Mouse (Mus musculus) CH12.LX (cell line): ENCODE data around the gene Ppm1a. TPM values are rescaled to one million over a fixed set of nuclear protein-coding genes. Genes with fewer than 3 reads are reported as not detected.

ENCODE experiments used
- DNase-seq: peaks from one replicate; pipeline ENCODE4 v3.0.0-alpha.2; 2013; ENCODE audit errors: extremely low read depth
- H3K27ac ChIP-seq: 2 replicates; pipeline ENCODE4 v1.5.1; 2012; ENCODE audit warnings: low read depth, mild to moderate bottlenecking, control low read depth, moderate library complexity; ENCODE audit not compliant: insufficient read depth
- H3K27me3 ChIP-seq: replicated peaks from 2 replicates; pipeline ENCODE3; 2012; ENCODE audit warnings: inconsistent platforms
- H3K36me3 ChIP-seq, 2 experiments: replicated peaks in 1 of 2; 2 replicates each; pipeline versions ENCODE3 to v1.6.1; 2012; ENCODE audit warnings: inconsistent platforms in 1 of 2, low read length in 1 of 2, mild to moderate bottlenecking in 1 of 2, mixed read lengths in 1 of 2, moderate library complexity in 1 of 2; ENCODE audit not compliant: control insufficient read depth in 1 of 2, insufficient read depth in 1 of 2
- H3K4me1 ChIP-seq, 2 experiments: 2 replicates each; pipeline ENCODE4 v1.6.1; 2012; ENCODE audit warnings: inconsistent platforms in 1 of 2, moderate library complexity in 1 of 2; ENCODE audit not compliant: insufficient read depth in 2 of 2, control insufficient read depth in 1 of 2
- H3K4me2 ChIP-seq: 2 replicates; pipeline ENCODE4 v1.6.1; 2012; ENCODE audit warnings: low read depth, mild to moderate bottlenecking, control low read depth; ENCODE audit not compliant: poor library complexity, insufficient read depth, severe bottlenecking
- H3K4me3 ChIP-seq, 3 experiments: fragments of 150-350 bp in 1 of 3; sonication (generic) in 1 of 3; replicated peaks in 1 of 3; 2 replicates each; pipeline versions ENCODE3 to v1.5.1; 2011 to 2012; ENCODE audit warnings: low read depth in 2 of 3, low read length in 2 of 3, mild to moderate bottlenecking in 2 of 3, moderate library complexity in 2 of 3, control low read depth in 1 of 3, improper control_type of control experiment in 1 of 3, inconsistent platforms in 1 of 3, mixed read lengths in 1 of 3; ENCODE audit not compliant: poor library complexity in 1 of 3
- H3K79me2 ChIP-seq: replicated peaks from 2 replicates; pipeline ENCODE4 v1.6.1; 2012; ENCODE audit warnings: mild to moderate bottlenecking, moderate library complexity; ENCODE audit not compliant: control insufficient read depth, poor library complexity, insufficient read depth, severe bottlenecking; ENCODE audit errors: extremely low read depth
- H3K9ac ChIP-seq: 2 replicates; pipeline ENCODE4 v1.6.1; 2012; ENCODE audit warnings: low read depth, mild to moderate bottlenecking, control low read depth, moderate library complexity; ENCODE audit not compliant: insufficient read depth
- H3K9me3 ChIP-seq: replicated peaks from 2 replicates; pipeline ENCODE3; 2012; ENCODE audit warnings: low read length, inconsistent platforms, mixed read lengths
- CHD1 ChIP-seq: IDR thresholded peaks from 2 replicates; pipeline ENCODE4 v1.6.1; 2012; ENCODE audit warnings: low read depth, low read length, improper control_type of control experiment, inconsistent platforms
- CHD2 ChIP-seq: IDR thresholded peaks from 2 replicates; pipeline ENCODE4 v1.6.1; 2011; ENCODE audit warnings: low read length, improper control_type of control experiment
- ELF1 ChIP-seq: IDR thresholded peaks from 2 replicates; pipeline ENCODE4 v1.6.1; 2014; ENCODE audit warnings: low read depth, mild to moderate bottlenecking, inconsistent platforms, low read length, improper control_type of control experiment
- EP300 ChIP-seq: IDR thresholded peaks from 2 replicates; pipeline ENCODE4 v1.6.1; 2011; ENCODE audit warnings: low read length, improper control_type of control experiment
- ETS1 ChIP-seq: conservative IDR thresholded peaks from 2 replicates; pipeline ENCODE4 v1.6.1; 2012; ENCODE audit warnings: low read depth, mild to moderate bottlenecking, inconsistent platforms, low read length, improper control_type of control experiment, moderate library complexity
- GABPA ChIP-seq: IDR thresholded peaks from 2 replicates; pipeline ENCODE4 v1.6.1; 2012; ENCODE audit warnings: low read depth, low read length, improper control_type of control experiment, inconsistent platforms; ENCODE audit not compliant: insufficient replicate concordance
- IRF4 ChIP-seq: IDR thresholded peaks from 2 replicates; pipeline ENCODE4 v1.6.1; 2014; ENCODE audit warnings: low read depth, mild to moderate bottlenecking, inconsistent platforms, low read length, improper control_type of control experiment
- MAFK ChIP-seq: IDR thresholded peaks from 2 replicates; pipeline ENCODE4 v1.6.1; 2011; ENCODE audit warnings: low read length, improper control_type of control experiment; ENCODE audit not compliant: insufficient replicate concordance
- MAX ChIP-seq: IDR thresholded peaks from 2 replicates; pipeline ENCODE4 v1.6.1; 2011; ENCODE audit warnings: low read length, improper control_type of control experiment
- MAZ ChIP-seq: IDR thresholded peaks from 2 replicates; pipeline ENCODE4 v1.6.1; 2012; ENCODE audit warnings: low read depth, mild to moderate bottlenecking, inconsistent platforms, low read length, improper control_type of control experiment, moderate library complexity
- NELFE ChIP-seq: IDR thresholded peaks from 2 replicates; pipeline ENCODE4 v1.6.1; 2011; ENCODE audit warnings: low read depth, low read length, improper control_type of control experiment
- POLR2A ChIP-seq: IDR thresholded peaks from 2 replicates; pipeline ENCODE4 v1.6.1; 2011; ENCODE audit warnings: low read depth, mild to moderate bottlenecking, improper control_type of control experiment, low read length
- POLR2AphosphoS2 ChIP-seq: IDR thresholded peaks from 2 replicates; pipeline ENCODE4 v1.6.1; 2011; ENCODE audit warnings: low read depth, low read length, improper control_type of control experiment
- RCOR1 ChIP-seq: conservative IDR thresholded peaks from 2 replicates; pipeline ENCODE4 v1.6.1; 2012; ENCODE audit warnings: low read depth, mild to moderate bottlenecking, inconsistent platforms, low read length, improper control_type of control experiment
- SIN3A ChIP-seq: IDR thresholded peaks from 2 replicates; pipeline ENCODE4 v1.6.1; 2012; ENCODE audit warnings: low read length, improper control_type of control experiment, inconsistent platforms
- TBP ChIP-seq: conservative IDR thresholded peaks from 2 replicates; pipeline ENCODE4 v1.6.1; 2011; ENCODE audit warnings: low read depth, low read length, improper control_type of control experiment
- TCF12 ChIP-seq: IDR thresholded peaks from 2 replicates; pipeline ENCODE4 v1.6.1; 2014; ENCODE audit warnings: low read depth, mild to moderate bottlenecking, inconsistent platforms, low read length, improper control_type of control experiment
- ZC3H11A ChIP-seq: IDR thresholded peaks from 2 replicates; pipeline ENCODE4 v1.6.1; 2012; ENCODE audit warnings: low read depth, mild to moderate bottlenecking, inconsistent platforms, low read length, improper control_type of control experiment
- ZKSCAN1 ChIP-seq: IDR thresholded peaks from 2 replicates; pipeline ENCODE4 v1.6.1; 2012; ENCODE audit warnings: low read depth, inconsistent platforms, low read length, improper control_type of control experiment, borderline replicate concordance
- ZMIZ1 ChIP-seq: IDR thresholded peaks from 2 replicates; pipeline ENCODE4 v1.6.1; 2012; ENCODE audit warnings: low read depth, mild to moderate bottlenecking, inconsistent platforms, low read length, improper control_type of control experiment
- ZNF384 ChIP-seq: IDR thresholded peaks from 2 replicates; pipeline ENCODE4 v1.6.1; 2012; ENCODE audit warnings: low read depth, low read length, improper control_type of control experiment, inconsistent platforms
- dilution Hi-C: fragments of 300-500 bp; cut with MboI; formaldehyde crosslinking; loops from 2 replicates; pipeline ENCODE4 v1.14.3; 2020; ENCODE audit warnings: low sequenced_read_pairs; ENCODE audit not compliant: extremely low pct_unique_long_range_greater_than_20kb, extremely low pct_ligation_motif_present
- in situ Hi-C: fragments of 300-500 bp; cut with MboI; formaldehyde crosslinking; loops from 3 replicates; pipeline ENCODE4 v1.14.3; 2019; ENCODE audit warnings: low sequenced_read_pairs, low pct_ligation_motif_present, low pct_unique_long_range_greater_than_20kb, mixed read lengths
- polyA plus RNA-seq: library from polyadenylated mRNA; unstranded; fragments of >175 nt; gene quantifications from 2 replicates; pipeline ENCODE4 v1.2.1, GENCODE M21; 2012; ENCODE audit warnings: low read depth; ENCODE audit not compliant: insufficient read length
- total RNA-seq, 2 experiments: library from RNA; depleted of rRNA; stranded (reverse); fragments of 300-350 nt in 1 of 2; fragments of >200 nt in 1 of 2; gene quantifications; 2 replicates each; pipeline ENCODE4 v1.2.3; 2012 to 2014

Ppm1a gene
- total and polyA plus RNA-seq, 3 experiments: 78.8 to 112 (median 98.4) TPM

GRCm38 (mm10) chr12:72821589-72821988 is 64.3 kb downstream of the Ppm1a start:
- no peak for DNase-seq
- Histone ChIP-seq H3K9ac (peak overlapping the region; percentile 41; the same call in 1 of the 2 replicates), H3K36me3 (no peaks in the 10 kb centered on the region), H3K27me3 (no peaks in the 10 kb centered on the region), H3K4me1 (peaks cover 0 to 16% of the 10 kb centered on the region in 2 experiments; a peak in 2 of 4 replicates), H3K9me3 (no peaks in the 10 kb centered on the region), H3K4me2 (peak overlapping the region; percentile 87), H3K27ac (no peak overlapping the region), H3K79me2 (no peaks in the 10 kb centered on the region), H3K4me3 (peak overlapping the region; percentile 20 to 54 (median 51))
- dilution Hi-C loops: no loop called here
- no peak for TF ChIP-seq ZC3H11A
- in situ Hi-C loops: no loop called here

DNA sequence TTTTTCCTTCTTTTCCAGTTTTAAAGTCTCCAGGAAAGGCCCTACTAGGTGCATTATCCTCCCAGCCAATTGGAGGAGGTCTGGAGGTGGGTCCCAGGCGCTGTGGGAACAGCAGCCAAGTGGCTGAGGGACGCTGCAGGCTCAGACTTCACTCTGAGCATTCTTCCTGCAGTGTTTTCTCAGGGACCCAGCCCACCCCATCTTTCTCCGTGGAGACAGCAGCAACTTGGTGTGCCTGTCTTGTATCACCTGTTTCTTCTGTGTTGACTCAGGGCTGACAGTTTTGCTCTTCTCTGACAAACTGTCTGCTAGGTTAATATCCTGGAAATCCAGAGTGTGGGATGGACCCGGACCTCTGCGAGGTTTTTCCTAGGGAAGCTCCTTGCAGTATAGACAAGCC is 68.4 kb downstream of the Ppm1a start:
- Histone ChIP-seq H3K4me1 (peaks cover 5 to 45% of the 10 kb centered on the region in 2 experiments), H3K27ac (no peak overlapping the region)
- no peak for DNase-seq

GRCm38 (mm10) chr12:72828846-72829556 is 71.7 kb downstream of the Ppm1a start:
- Histone ChIP-seq H3K27me3 (no peaks in the 10 kb centered on the region), H3K9ac (0 out of 2 replicates have a peak overlapping the region, but pooled peaks have one; percentile 36), H3K79me2 (no peaks in the 10 kb centered on the region), H3K27ac (no peak overlapping the region), H3K4me2 (peak overlapping the region; percentile 57; the same call in 1 of the 2 replicates), H3K9me3 (no peaks in the 10 kb centered on the region), H3K4me3 (peak overlapping the region in 1 of 3 experiments; percentile 30), H3K4me1 (peaks cover 5 to 38% of the 10 kb centered on the region in 2 experiments), H3K36me3 (no peaks in the 10 kb centered on the region)
- DNase-seq: peak; percentile 65
- in situ Hi-C loops (loop anchor here (25.0 kb wide), 1 partner anchor 683 kb away; no protein-coding TSS in a partner anchor), dilution Hi-C loops (no loop called here)
- no peak for TF ChIP-seq SIN3A
- no peak for TF ChIP-seq MAX
- TF ChIP-seq GABPA: no peak
- peak; percentile 9; the same call in 1 of the 2 replicates for TF ChIP-seq TCF12
- TF ChIP-seq ETS1: no peak
- peak; percentile 69 for TF ChIP-seq EP300
- no peak for TF ChIP-seq POLR2A
- TF ChIP-seq IRF4: 0 out of 2 replicates have a peak, but pooled peaks have one; percentile 43
- TF ChIP-seq TBP: 0 out of 2 replicates have a peak, but pooled peaks have one; percentile 25
- TF ChIP-seq ZNF384: peak; percentile 98
- no peak for TF ChIP-seq MAFK

More for the DNA sequence above, 68.4 kb downstream of the Ppm1a start:
- in situ Hi-C loops (loop anchor here (25.0 kb wide), 1 partner anchor 687 kb away; no protein-coding TSS in a partner anchor), dilution Hi-C loops (no loop called here)
- Histone ChIP-seq H3K36me3 (no peaks in the 10 kb centered on the region), H3K9me3 (no peaks in the 10 kb centered on the region), H3K9ac (no peak overlapping the region), H3K79me2 (no peaks in the 10 kb centered on the region), H3K27me3 (no peaks in the 10 kb centered on the region), H3K4me2 (no peak overlapping the region), H3K4me3 (no peak overlapping the region)
- no peak for TF ChIP-seq GABPA
- no peak for TF ChIP-seq CHD2
- TF ChIP-seq CHD1: no peak
- TF ChIP-seq ELF1: no peak
- TF ChIP-seq RCOR1: no peak
- TF ChIP-seq ZKSCAN1: no peak
- TF ChIP-seq MAZ: no peak
- no peak for TF ChIP-seq POLR2AphosphoS2
- TF ChIP-seq TBP: no peak
- no peak for TF ChIP-seq NELFE
- TF ChIP-seq ETS1: no peak
- no peak for TF ChIP-seq ZMIZ1
